Mouse (Mus musculus): Measurements from ENCODE around the gene Scn8a.

DNA sequence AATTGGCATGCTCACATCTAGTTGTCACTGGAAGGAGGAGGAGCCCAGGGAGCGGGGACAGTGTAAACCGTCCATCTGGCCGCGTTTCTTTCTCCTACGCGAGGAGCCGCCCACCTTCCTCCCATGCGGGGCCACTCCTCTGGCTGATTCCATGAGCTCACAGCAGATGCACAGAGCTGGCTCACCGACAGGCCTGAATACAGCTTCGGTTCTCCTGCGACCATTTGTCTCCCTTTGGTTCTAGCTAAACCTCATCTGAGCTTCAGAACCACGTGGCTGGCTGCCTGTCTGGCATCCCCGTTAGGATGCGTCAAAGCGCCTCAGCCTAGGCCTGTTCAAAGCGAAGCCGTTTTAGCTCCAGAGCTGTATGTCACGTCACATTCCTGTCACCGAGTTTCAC lies 53.8 kb downstream of the Scn8a start:
- TF ChIP-seq CTCF (conservative IDR thresholded peaks at IDR 0.05; ENCODE audit: low read length), result no peak
- no peak for TF ChIP-seq NANOG (IDR thresholded peaks at IDR 0.05; ENCODE audit: borderline replicate concordance, low read length)
